Mouse (Mus musculus) thymus, adult 2 months (tissue): Measurements from ENCODE around the gene Actr1b.

Source experiments
- CTCF ChIP-seq: fragments of 200-500 bp; IDR thresholded peaks from 2 replicates; pipeline ENCODE4 v1.5.1; 2012; ENCODE audit warnings: mild to moderate bottlenecking, control low read depth, low read length, moderate library complexity, borderline replicate concordance; ENCODE audit not compliant: control insufficient read depth, poor library complexity, insufficient read depth; ENCODE audit errors: extremely low read depth
- POLR2A ChIP-seq: fragments of 200-500 bp; IDR thresholded peaks from 2 replicates; pipeline ENCODE4 v1.6.1; 2012; ENCODE audit warnings: mild to moderate bottlenecking, low read length, control low read depth, moderate library complexity; ENCODE audit not compliant: control insufficient read depth, poor library complexity, insufficient read depth; ENCODE audit errors: extremely low read depth

DNA sequence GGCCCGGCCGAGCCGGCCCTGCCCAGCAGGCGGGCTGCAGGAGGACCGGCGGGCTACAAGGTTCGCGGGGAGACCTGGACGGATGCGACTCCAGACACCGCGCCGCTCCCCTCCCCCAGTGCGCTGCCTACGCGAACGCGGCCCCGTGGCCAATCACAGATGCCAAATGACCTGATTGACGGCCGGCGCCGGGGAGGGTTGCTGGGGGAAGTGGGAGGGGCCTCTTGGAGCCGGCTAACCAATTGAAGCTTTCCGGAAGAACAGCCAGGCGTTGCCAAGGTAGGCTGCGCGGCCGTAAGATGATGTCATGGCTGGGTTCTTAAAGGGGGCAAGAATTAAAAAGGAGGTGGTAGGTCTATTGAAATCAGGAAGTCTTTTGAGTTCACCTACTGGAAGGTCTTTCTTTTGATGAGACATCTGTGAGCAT is 4.4 kb downstream of the Actr1b start, which contains the start of gene 4933424G06Rik:
- no peak for TF ChIP-seq CTCF
- TF ChIP-seq POLR2A, result peak; percentile 74
